Mouse (Mus musculus) MEL (cell line): Measurements from ENCODE around the gene Mrtfa.

Experiments used
- CHD1 ChIP-seq: IDR thresholded peaks from 2 replicates; pipeline ENCODE4 v1.6.1; 2012; ENCODE audit warnings: low read depth, mild to moderate bottlenecking, inconsistent platforms, low read length, improper control_type of control experiment
- CHD2 ChIP-seq: IDR thresholded peaks from 2 replicates; pipeline ENCODE4 v1.6.1; 2011; ENCODE audit warnings: low read length, improper control_type of control experiment
- CTCF ChIP-seq, 3 experiments: IDR thresholded peaks in 2 of 3; conservative IDR thresholded peaks in 1 of 3; 2 replicates each; pipeline ENCODE4 v1.5.1; 2011 to 2012; ENCODE audit warnings: low read length in 3 of 3, low read depth in 2 of 3, mild to moderate bottlenecking in 2 of 3, improper control_type of control experiment in 1 of 3, inconsistent platforms in 1 of 3, mixed read lengths in 1 of 3, moderate library complexity in 1 of 3; ENCODE audit not compliant: control insufficient read depth in 1 of 3, insufficient read depth in 1 of 3, poor library complexity in 1 of 3, severe bottlenecking in 1 of 3
- ETS1 ChIP-seq: IDR thresholded peaks from 2 replicates; pipeline ENCODE4 v1.6.1; 2012; ENCODE audit warnings: low read depth, mild to moderate bottlenecking, inconsistent platforms, low read length, improper control_type of control experiment, moderate library complexity
- GABPA ChIP-seq: IDR thresholded peaks from 2 replicates; pipeline ENCODE4 v1.6.1; 2012; ENCODE audit warnings: low read depth, mild to moderate bottlenecking, inconsistent platforms, low read length, improper control_type of control experiment, moderate library complexity
- GATA1 ChIP-seq: IDR thresholded peaks from 2 replicates; pipeline ENCODE4 v1.6.1; 2011; ENCODE audit warnings: low read depth, low read length, improper control_type of control experiment
- MYB ChIP-seq: IDR thresholded peaks from 2 replicates; pipeline ENCODE4 v1.6.1; 2011; ENCODE audit warnings: mild to moderate bottlenecking, low read depth, low read length, improper control_type of control experiment
- NRF1 ChIP-seq: IDR thresholded peaks from 2 replicates; pipeline ENCODE4 v1.6.1; 2014; ENCODE audit warnings: low read depth, mild to moderate bottlenecking, inconsistent platforms, low read length, improper control_type of control experiment, moderate library complexity; ENCODE audit not compliant: poor library complexity, insufficient read depth, severe bottlenecking
- POLR2A ChIP-seq, 2 experiments: IDR thresholded peaks; 2 replicates each; pipeline ENCODE4 v1.6.1; 2011 to 2012; ENCODE audit warnings: low read length in 2 of 2, mild to moderate bottlenecking in 2 of 2, control low read depth in 1 of 2, improper control_type of control experiment in 1 of 2, low read depth in 1 of 2, moderate library complexity in 1 of 2; ENCODE audit not compliant: control insufficient read depth in 1 of 2, insufficient read depth in 1 of 2, poor library complexity in 1 of 2
- TAL1 ChIP-seq: IDR thresholded peaks from 2 replicates; pipeline ENCODE4 v1.6.1; 2012; ENCODE audit warnings: mild to moderate bottlenecking, inconsistent platforms, low read length, moderate library complexity, mixed read lengths
- TBP ChIP-seq: IDR thresholded peaks from 2 replicates; pipeline ENCODE4 v1.8.0; 2011; ENCODE audit warnings: low read depth, low read length, improper control_type of control experiment
- USF1 ChIP-seq: IDR thresholded peaks from 2 replicates; pipeline ENCODE4 v1.6.1; 2014; ENCODE audit warnings: low read depth, mild to moderate bottlenecking, inconsistent platforms, low read length, improper control_type of control experiment, moderate library complexity

- TF ChIP-seq POLR2A (IDR thresholded peaks at IDR 0.05; ENCODE audit: control insufficient read depth in 1 of 2, insufficient read depth in 1 of 2, low read depth in 1 of 2, low read length in 2 of 2, poor library complexity in 1 of 2): no peak
- no peak for TF ChIP-seq CHD2
- TF ChIP-seq CTCF (IDR thresholded peaks at IDR 0.05 in 2 of 3, conservative IDR thresholded peaks at IDR 0.05 in 1 of 3; ENCODE audit: control insufficient read depth in 1 of 3, insufficient read depth in 1 of 3, low read depth in 2 of 3, low read length in 3 of 3, poor library complexity in 1 of 3, severe bottlenecking in 1 of 3): no peak
- TF ChIP-seq CHD1: no peak
- TF ChIP-seq ETS1: no peak
- TF ChIP-seq GABPA: no peak
- no peak for TF ChIP-seq TBP
- TF ChIP-seq NRF1: no peak
- no peak for TF ChIP-seq GATA1
- no peak for TF ChIP-seq USF1
- TF ChIP-seq MYB: no peak
- TF ChIP-seq TAL1: no peak
Measured at GRCm38 (mm10) chr15:81087529-81087928, 103.0 kb downstream of the Mrtfa start.
